Mouse (Mus musculus): ENCODE data around the gene Psme4. TPM values are rescaled to one million over a fixed set of nuclear protein-coding genes. Genes with fewer than 3 reads are reported as not detected.

The Psme4 gene
- polyA plus RNA-seq (2014; fragmentation: Nextera tagmentation; extraction: Ambion mirVana) = 26.1 and 29.3 TPM in 2 replicates

DNA sequence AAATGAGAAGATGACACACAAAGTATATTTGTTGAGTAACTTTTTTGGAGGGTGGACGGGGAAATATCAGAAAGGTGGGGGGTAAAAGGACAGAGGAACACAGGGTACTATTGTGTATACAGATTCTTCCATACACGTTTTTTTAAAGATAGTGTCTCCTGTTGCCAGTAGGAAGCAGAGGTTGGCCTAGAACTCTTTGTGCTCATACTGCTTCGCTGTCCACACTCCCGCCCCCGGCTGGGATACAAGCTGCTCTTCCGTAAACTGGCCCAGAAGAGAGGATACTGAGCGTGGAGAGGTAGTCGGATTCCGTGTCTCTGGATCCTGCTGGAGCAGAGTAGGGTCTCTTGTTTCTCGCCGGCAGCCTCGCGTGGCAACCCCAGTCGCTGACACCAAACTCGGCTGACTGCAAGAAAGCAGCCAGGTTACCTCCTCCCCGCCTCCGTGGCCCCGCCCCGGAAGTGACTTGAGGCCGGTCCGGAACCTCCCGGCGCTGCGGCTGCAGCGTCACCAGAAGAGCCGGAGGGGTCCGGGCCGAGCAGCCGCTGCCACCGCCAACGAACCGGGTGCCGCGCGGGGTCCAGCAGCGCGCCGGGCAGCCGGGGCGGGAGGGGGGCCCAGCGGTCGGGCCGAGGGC, at the start of gene Psme4:
Gene Psme4, plus strand, starts transcription at position 460 of the 637 bp plus-strand sequence.
- Histone ChIP-seq H3K36me3 (ENCODE audit: control insufficient read depth, insufficient read depth, low read length) (no peaks in the 10 kb centered on the region), H3K4me3 (ENCODE audit: low read depth, low read length) (peak within 1 kb of the TSS; percentile 91), H3K4me2 (ENCODE audit: low read length) (peak within 1 kb of the TSS; percentile 83), H3K9me3 (ENCODE audit: control insufficient read depth, low read length) (no peaks in the 10 kb centered on the region), H3K27me3 (replicated peaks; ENCODE audit: control insufficient read depth, insufficient read depth, low read length) (no peaks in the 10 kb centered on the region), H3K9ac (ENCODE audit: low read length) (peak within 1 kb of the TSS; percentile 97), H3K4me1 (replicated peaks; ENCODE audit: control insufficient read depth, insufficient read depth, low read length) (peaks cover 14% of the 10 kb centered on the region), H3K27ac (ENCODE audit: low read depth) (peak within 1 kb of the TSS; percentile 91)
- WGBS = under 1% methylated on average over 39 of the region's 43 CpGs
- ATAC-seq (replicated peaks; ENCODE audit: low FRiP score, low TSS enrichment, low read depth) (peak; percentile 98), DNase-seq (ENCODE audit: low spot score) (peak; percentile 97)

DNA sequence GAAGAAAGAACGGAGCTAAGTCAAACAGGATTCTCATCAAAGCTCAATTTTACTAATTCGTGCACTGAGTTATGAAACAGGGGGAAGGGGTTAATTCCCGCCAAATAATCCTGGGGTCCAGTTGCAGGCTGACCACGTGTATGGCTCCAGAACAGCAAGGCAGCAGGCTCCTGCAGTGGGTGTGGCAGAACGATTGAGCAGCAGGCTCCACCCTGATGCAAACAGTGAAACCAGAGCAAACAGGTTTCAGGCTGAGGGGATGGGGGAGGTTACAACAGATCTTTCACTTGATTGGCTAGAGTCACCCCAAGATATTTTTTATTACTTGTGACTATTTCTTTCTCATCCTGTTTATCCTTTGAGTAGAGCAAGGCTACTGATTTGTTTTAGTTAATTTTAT, 48.1 kb upstream of the Psme4 start:
- ATAC-seq (replicated peaks; ENCODE audit: low FRiP score, low TSS enrichment, low read depth) = no peak
- DNase-seq (ENCODE audit: low spot score) = no peak
- Histone ChIP-seq H3K27ac (ENCODE audit: low read depth) (no peak overlapping the region), H3K9me3 (ENCODE audit: control insufficient read depth, low read length) (no peaks in the 10 kb centered on the region), H3K9ac (ENCODE audit: low read length) (no peak overlapping the region), H3K4me3 (ENCODE audit: low read depth, low read length) (no peak overlapping the region), H3K27me3 (replicated peaks; ENCODE audit: control insufficient read depth, insufficient read depth, low read length) (no peaks in the 10 kb centered on the region), H3K4me2 (ENCODE audit: low read length) (no peak overlapping the region), H3K4me1 (replicated peaks; ENCODE audit: control insufficient read depth, insufficient read depth, low read length) (no peaks in the 10 kb centered on the region), H3K36me3 (ENCODE audit: control insufficient read depth, insufficient read depth, low read length) (no peaks in the 10 kb centered on the region)
- WGBS = 51% methylated on average over 5 of the region's 5 CpGs

DNA sequence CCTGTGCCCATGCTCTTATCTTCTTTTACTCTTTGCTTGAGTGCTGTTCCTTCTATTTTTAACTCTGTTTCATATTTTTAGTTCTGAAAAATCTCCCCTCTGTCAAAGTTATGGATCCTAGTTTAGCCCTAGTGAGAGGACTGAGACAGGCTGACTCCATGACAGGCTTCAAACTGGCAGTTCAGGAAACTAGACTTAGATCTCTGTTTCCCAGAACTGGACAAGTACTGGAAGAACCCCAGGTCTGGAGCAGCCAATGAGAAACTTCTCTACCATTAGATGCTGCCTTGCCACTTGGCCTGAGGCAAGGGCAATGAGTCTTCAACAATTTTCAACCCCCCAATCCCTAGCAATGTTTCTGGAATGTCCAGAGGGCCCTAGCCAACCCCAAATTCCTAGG, 40.8 kb upstream of the Psme4 start:
- ATAC-seq (replicated peaks; ENCODE audit: low FRiP score, low TSS enrichment, low read depth) = no peak
- no peak overlapping the region for H3K27ac ChIP-seq (ENCODE audit: low read depth)
- no peak overlapping the region for H3K4me3 ChIP-seq (ENCODE audit: low read depth, low read length)
- no peaks in the 10 kb centered on the region for H3K9me3 ChIP-seq (ENCODE audit: control insufficient read depth, low read length)
- H3K27me3 ChIP-seq (replicated peaks; ENCODE audit: control insufficient read depth, insufficient read depth, low read length) = no peaks in the 10 kb centered on the region
- H3K36me3 ChIP-seq (ENCODE audit: control insufficient read depth, insufficient read depth, low read length) = no peaks in the 10 kb centered on the region
- H3K4me2 ChIP-seq (ENCODE audit: low read length) = no peak overlapping the region
- H3K9ac ChIP-seq (ENCODE audit: low read length) = no peak overlapping the region
- no peak for DNase-seq (ENCODE audit: low spot score)
- no peaks in the 10 kb centered on the region for H3K4me1 ChIP-seq (replicated peaks; ENCODE audit: control insufficient read depth, insufficient read depth, low read length)

DNA sequence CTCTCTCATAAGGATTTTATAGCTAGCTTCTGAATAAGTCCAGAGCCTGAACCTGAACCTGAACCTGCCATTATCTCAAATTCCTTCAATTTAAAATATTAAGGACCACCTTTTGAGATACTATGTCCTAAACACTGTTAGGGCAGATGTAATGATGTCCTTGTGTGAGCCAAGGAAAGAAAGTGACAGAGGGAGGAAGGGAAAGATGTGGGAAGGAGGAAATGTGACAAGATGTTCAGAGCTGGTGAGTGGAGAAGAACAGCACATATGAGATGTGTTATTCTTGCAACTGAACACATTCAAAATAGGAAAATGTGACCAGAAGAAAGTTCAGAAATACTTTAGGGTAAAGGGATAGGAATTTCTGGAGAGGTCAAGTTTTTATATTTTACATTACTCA, 38.1 kb upstream of the Psme4 start:
- ATAC-seq (replicated peaks; ENCODE audit: low FRiP score, low TSS enrichment, low read depth) = no peak
- Histone ChIP-seq H3K27me3 (replicated peaks; ENCODE audit: control insufficient read depth, insufficient read depth, low read length) (no peaks in the 10 kb centered on the region), H3K36me3 (ENCODE audit: control insufficient read depth, insufficient read depth, low read length) (no peaks in the 10 kb centered on the region), H3K4me3 (ENCODE audit: low read depth, low read length) (no peak overlapping the region), H3K9ac (ENCODE audit: low read length) (no peak overlapping the region), H3K27ac (ENCODE audit: low read depth) (no peak overlapping the region), H3K9me3 (ENCODE audit: control insufficient read depth, low read length) (no peaks in the 10 kb centered on the region), H3K4me1 (replicated peaks; ENCODE audit: control insufficient read depth, insufficient read depth, low read length) (no peaks in the 10 kb centered on the region), H3K4me2 (ENCODE audit: low read length) (no peak overlapping the region)
- DNase-seq (ENCODE audit: low spot score) = no peak

DNA sequence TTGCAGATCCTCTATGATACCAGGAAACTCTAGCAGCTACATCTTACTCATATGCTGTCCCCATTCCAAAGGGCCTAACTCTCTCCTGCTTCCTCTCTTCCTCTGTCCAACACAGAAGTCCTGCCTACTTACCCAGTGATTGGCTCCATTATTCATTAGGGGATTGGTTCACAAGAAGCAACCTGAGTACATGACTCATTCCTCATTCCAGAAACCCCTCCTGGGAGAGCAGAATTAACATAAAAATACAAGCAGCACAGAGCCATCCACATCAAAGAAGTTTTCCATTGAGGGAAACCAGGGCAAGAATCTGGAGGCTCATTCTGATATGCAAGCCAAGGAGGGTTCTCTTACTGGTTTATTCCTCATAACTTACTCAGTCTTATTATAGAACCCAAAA, 27.5 kb upstream of the Psme4 start:
- H3K36me3 ChIP-seq (ENCODE audit: control insufficient read depth, insufficient read depth, low read length) = no peaks in the 10 kb centered on the region
- H3K27me3 ChIP-seq (replicated peaks; ENCODE audit: control insufficient read depth, insufficient read depth, low read length) = no peaks in the 10 kb centered on the region
- H3K9ac ChIP-seq (ENCODE audit: low read length) = no peak overlapping the region
- H3K4me3 ChIP-seq (ENCODE audit: low read depth, low read length) = no peak overlapping the region
- H3K27ac ChIP-seq (ENCODE audit: low read depth) = no peak overlapping the region
- DNase-seq (ENCODE audit: low spot score) (no peak), ATAC-seq (replicated peaks; ENCODE audit: low FRiP score, low TSS enrichment, low read depth) (no peak)
- no peaks in the 10 kb centered on the region for H3K9me3 ChIP-seq (ENCODE audit: control insufficient read depth, low read length)
- no peaks in the 10 kb centered on the region for H3K4me1 ChIP-seq (replicated peaks; ENCODE audit: control insufficient read depth, insufficient read depth, low read length)
- H3K4me2 ChIP-seq (ENCODE audit: low read length) = no peak overlapping the region

DNA sequence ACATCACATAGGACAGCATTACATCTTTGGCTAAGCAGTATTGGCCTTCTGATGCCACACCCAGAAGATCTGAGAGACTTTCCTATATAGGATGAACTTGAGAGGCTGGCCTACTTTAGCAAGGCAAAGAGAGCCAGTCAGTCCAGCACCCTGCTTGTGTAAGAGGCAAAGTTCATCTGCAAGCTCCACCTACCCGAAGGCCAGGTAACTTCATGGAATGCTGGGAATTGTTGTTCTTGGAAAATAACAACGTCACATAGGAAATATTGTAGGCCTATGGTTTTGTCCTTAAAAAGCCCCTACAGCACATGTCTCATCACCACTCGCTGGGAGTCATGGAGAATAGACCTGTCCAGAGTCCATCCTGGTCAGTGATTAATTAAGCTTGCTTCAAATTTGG, 22.6 kb upstream of the Psme4 start:
- ATAC-seq (replicated peaks; ENCODE audit: low FRiP score, low TSS enrichment, low read depth) (no peak), DNase-seq (ENCODE audit: low spot score) (no peak)
- H3K27ac ChIP-seq (ENCODE audit: low read depth) = no peak overlapping the region
- WGBS = 86% methylated on average over 3 of the region's 3 CpGs
- H3K4me1 ChIP-seq (replicated peaks; ENCODE audit: control insufficient read depth, insufficient read depth, low read length) = no peaks in the 10 kb centered on the region
- no peak overlapping the region for H3K4me3 ChIP-seq (ENCODE audit: low read depth, low read length)
- H3K27me3 ChIP-seq (replicated peaks; ENCODE audit: control insufficient read depth, insufficient read depth, low read length) = 0 out of 2 replicates have a peak, but pooled peaks cover 3% of the 10 kb centered on the region
- no peaks in the 10 kb centered on the region for H3K9me3 ChIP-seq (ENCODE audit: control insufficient read depth, low read length)
- no peak overlapping the region for H3K9ac ChIP-seq (ENCODE audit: low read length)
- no peaks in the 10 kb centered on the region for H3K36me3 ChIP-seq (ENCODE audit: control insufficient read depth, insufficient read depth, low read length)
- H3K4me2 ChIP-seq (ENCODE audit: low read length) = no peak overlapping the region

DNA sequence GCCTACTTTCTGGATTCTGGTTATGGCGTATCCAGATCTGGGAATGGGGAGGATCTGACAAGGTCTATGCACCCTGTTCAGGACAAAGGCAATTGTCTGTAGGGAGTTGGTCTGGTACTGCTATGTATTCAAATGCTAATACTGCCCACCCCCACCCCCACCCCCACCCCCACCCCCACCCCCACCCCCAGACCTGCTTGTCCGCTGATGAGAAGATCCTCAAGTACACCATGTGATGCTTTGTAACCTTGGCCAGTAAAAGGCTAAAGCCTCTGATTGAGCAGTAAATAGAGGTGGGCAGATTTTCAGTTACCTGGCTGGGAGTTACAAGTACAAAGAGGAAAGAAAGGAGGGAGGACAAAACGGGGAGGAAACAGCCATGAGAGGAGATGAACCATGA, 21.9 kb upstream of the Psme4 start:
- Histone ChIP-seq H3K4me2 (ENCODE audit: low read length) (no peak overlapping the region), H3K4me3 (ENCODE audit: low read depth, low read length) (no peak overlapping the region), H3K9ac (ENCODE audit: low read length) (no peak overlapping the region), H3K9me3 (ENCODE audit: control insufficient read depth, low read length) (no peaks in the 10 kb centered on the region), H3K27me3 (replicated peaks; ENCODE audit: control insufficient read depth, insufficient read depth, low read length) (0 out of 2 replicates have a peak, but pooled peaks cover 3% of the 10 kb centered on the region), H3K36me3 (ENCODE audit: control insufficient read depth, insufficient read depth, low read length) (no peaks in the 10 kb centered on the region), H3K4me1 (replicated peaks; ENCODE audit: control insufficient read depth, insufficient read depth, low read length) (no peaks in the 10 kb centered on the region), H3K27ac (ENCODE audit: low read depth) (no peak overlapping the region)
- 52% methylated on average over 3 of the region's 3 CpGs for WGBS
- DNase-seq (ENCODE audit: low spot score) (no peak), ATAC-seq (replicated peaks; ENCODE audit: low FRiP score, low TSS enrichment, low read depth) (no peak)

DNA sequence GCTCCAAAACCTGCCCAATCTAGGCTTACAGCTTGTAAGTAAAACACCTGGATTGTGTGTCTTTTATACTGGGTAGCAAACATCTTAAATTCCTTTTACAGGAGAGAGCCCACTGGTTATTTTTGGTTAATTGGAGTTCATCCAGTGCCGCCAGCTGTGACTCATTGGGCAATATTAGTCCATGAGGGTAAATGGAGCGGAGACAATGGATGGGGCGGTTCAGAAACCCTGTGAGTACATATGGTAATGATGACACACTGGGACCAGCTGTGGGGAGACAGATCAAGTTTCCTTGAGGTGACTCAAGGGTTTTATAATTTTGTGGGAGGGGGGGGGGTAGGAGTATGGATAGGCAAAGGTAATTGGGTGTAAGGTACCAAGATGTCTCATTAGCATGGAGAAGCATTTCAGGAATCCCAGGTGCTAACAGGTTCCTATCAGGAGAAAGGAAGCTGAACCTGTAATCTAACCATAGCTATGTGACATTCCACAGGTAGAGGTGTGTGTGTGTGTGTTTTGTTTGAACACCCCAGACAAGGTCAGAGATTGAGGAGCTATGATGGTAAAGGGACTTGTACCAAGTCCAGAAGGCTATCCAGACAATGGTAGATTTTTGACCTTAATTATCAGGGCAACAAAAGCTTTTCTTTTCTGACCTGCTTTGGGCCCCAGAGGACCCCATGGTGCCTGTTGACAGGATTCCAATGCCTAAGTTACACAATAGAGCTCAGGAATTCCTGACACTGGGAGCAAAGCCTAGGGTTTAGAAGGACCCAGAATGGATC, 21.3 kb upstream of the Psme4 start:
- H3K27ac ChIP-seq (ENCODE audit: low read depth) = no peak overlapping the region
- no peaks in the 10 kb centered on the region for H3K9me3 ChIP-seq (ENCODE audit: control insufficient read depth, low read length)
- no peaks in the 10 kb centered on the region for H3K36me3 ChIP-seq (ENCODE audit: control insufficient read depth, insufficient read depth, low read length)
- 76% methylated on average over 3 of the region's 3 CpGs for WGBS
- no peak overlapping the region for H3K9ac ChIP-seq (ENCODE audit: low read length)
- no peak for DNase-seq (ENCODE audit: low spot score)
- H3K27me3 ChIP-seq (replicated peaks; ENCODE audit: control insufficient read depth, insufficient read depth, low read length) = peaks cover 4% of the 10 kb centered on the region; the same call in 1 of the 2 replicates
- no peaks in the 10 kb centered on the region for H3K4me1 ChIP-seq (replicated peaks; ENCODE audit: control insufficient read depth, insufficient read depth, low read length)
- H3K4me2 ChIP-seq (ENCODE audit: low read length) = no peak overlapping the region
- no peak for ATAC-seq (replicated peaks; ENCODE audit: low FRiP score, low TSS enrichment, low read depth)
- no peak overlapping the region for H3K4me3 ChIP-seq (ENCODE audit: low read depth, low read length)

DNA sequence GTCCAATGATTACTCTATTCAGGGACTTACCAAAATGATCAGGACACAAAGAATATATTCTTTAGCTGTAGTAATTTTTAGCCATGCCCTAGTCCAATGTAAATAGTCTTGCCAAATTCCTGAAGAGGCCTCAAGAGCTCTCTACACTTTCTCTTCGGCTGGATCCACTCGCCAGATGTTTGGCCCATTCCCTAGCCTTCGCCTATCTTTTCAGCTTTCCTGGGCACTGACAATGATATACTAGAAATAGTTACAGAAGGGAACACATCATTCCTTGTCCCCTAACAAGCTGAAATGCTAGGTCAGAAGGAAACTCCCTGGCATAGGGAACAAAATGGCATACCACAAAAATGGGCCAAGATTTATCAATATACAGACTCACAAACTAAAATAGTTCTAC, 18.6 kb upstream of the Psme4 start:
- DNase-seq (ENCODE audit: low spot score) (no peak), ATAC-seq (replicated peaks; ENCODE audit: low FRiP score, low TSS enrichment, low read depth) (no peak)
- no peaks in the 10 kb centered on the region for H3K4me1 ChIP-seq (replicated peaks; ENCODE audit: control insufficient read depth, insufficient read depth, low read length)
- H3K9me3 ChIP-seq (ENCODE audit: control insufficient read depth, low read length) = no peaks in the 10 kb centered on the region
- 70% methylated on average over 3 of the region's 3 CpGs for WGBS
- no peak overlapping the region for H3K27ac ChIP-seq (ENCODE audit: low read depth)
- H3K27me3 ChIP-seq (replicated peaks; ENCODE audit: control insufficient read depth, insufficient read depth, low read length) = peaks cover 12% of the 10 kb centered on the region
- H3K4me2 ChIP-seq (ENCODE audit: low read length) = no peak overlapping the region
- no peaks in the 10 kb centered on the region for H3K36me3 ChIP-seq (ENCODE audit: control insufficient read depth, insufficient read depth, low read length)
- no peak overlapping the region for H3K4me3 ChIP-seq (ENCODE audit: low read depth, low read length)
- H3K9ac ChIP-seq (ENCODE audit: low read length) = no peak overlapping the region
